Mouse (Mus musculus): ENCODE measurements around the gene Cstad. TPM values are rescaled to one million over a fixed set of nuclear protein-coding genes. Genes with fewer than 3 reads are reported as not detected.

The Cstad gene
- polyA plus RNA-seq, 1 experiment from 2014 or later, result 0.37 TPM

GRCm38 (mm10) chr2:30613574-30613973 lies 18.7 kb downstream of the Cstad start:
- Histone ChIP-seq H3K36me3 (ENCODE audit: control insufficient read depth, insufficient read depth, low read length) (no peaks in the 10 kb centered on the region), H3K27ac (replicated peaks; ENCODE audit: low read depth, low read length) (peak overlapping the region; percentile 57), H3K4me3 (ENCODE audit: low read depth, low read length) (peak overlapping the region; percentile 8; the same call in 1 of the 2 replicates), H3K9me3 (ENCODE audit: control insufficient read depth, low read length) (no peaks in the 10 kb centered on the region), H3K27me3 (ENCODE audit: control insufficient read depth, insufficient read depth, low read length) (no peaks in the 10 kb centered on the region), H3K4me2 (ENCODE audit: low read depth, severe bottlenecking) (peak overlapping the region; percentile 44), H3K4me1 (ENCODE audit: control insufficient read depth, insufficient read depth, low read length) (peaks cover 17% of the 10 kb centered on the region), H3K9ac (ENCODE audit: low read length) (peak overlapping the region; percentile 35)
- ATAC-seq (ENCODE audit: insufficient number of reproducible peaks, low FRiP score, low TSS enrichment, low read depth) (no peak; the same call in 1 of the 2 replicates), DNase-seq (ENCODE audit: low spot score) (peak; percentile 76)
- under 1% methylated on average over 18 of the region's 18 CpGs for WGBS

DNA sequence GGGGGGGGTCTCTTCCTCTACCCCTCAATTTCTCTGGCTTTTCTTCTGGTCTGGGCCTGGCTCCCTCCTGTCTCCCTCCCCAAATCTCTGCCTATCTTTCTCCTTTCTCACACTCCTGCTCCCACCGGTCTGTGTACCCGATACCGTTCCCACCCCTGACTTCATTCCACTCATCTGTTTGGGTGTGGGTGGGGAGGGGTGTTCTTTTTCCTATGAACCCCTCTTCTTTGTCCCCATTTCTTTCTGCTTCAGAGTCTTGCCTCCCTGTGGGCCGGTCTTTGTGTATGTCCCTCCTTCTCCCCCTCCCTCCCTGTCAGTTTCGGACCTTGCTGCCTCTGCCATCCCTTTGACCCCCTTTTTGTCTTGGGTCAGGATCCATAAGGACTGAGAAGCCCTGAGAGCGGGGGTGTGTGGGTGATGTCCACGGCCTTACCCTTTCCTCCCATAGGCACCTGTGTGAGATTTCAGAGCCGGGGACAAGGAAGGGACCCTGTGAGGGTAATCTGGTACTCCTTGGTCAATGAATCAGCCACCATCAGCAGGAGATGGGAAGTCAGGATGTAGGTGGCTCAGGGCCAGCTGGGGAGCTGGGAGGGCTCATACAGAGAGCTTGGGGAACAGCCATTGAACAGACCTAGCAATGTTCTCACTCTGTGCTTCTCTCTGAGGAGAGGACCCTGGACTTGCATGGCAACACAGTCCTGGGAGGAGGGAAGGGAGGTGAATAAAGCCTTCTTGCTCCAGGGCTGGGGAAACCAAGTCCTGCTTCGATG lies 19.5 kb downstream of the Cstad start:
- H3K4me1 ChIP-seq (ENCODE audit: control insufficient read depth, insufficient read depth, low read length), result peaks cover 17% of the 10 kb centered on the region
- no peak for ATAC-seq (ENCODE audit: insufficient number of reproducible peaks, low FRiP score, low TSS enrichment, low read depth)

DNA sequence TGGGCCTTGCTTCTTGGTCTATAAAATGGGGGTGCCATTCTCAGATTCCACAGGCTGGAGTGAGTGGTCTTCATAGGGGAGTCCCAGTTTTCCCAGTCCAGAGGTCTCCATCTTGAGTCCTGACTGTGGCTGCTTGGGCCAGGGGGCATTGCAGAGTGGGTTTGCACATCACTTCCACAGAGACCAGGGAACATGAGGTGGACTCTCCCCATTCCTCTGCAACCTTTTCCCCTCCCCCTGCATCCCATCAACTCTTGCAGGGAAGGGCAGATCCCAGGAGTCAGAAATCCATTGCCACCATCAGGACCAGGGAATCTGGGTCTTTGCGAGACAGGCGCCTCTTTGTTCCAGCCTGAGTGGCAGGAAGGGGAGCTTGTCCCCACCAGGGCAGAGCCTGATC lies 21.0 kb downstream of the Cstad start:
- no peaks in the 10 kb centered on the region for H3K9me3 ChIP-seq (ENCODE audit: control insufficient read depth, low read length)
- H3K4me2 ChIP-seq (ENCODE audit: low read depth, severe bottlenecking), result no peak overlapping the region
- no peaks in the 10 kb centered on the region for H3K27me3 ChIP-seq (ENCODE audit: control insufficient read depth, insufficient read depth, low read length)
- DNase-seq (ENCODE audit: low spot score), result no peak
- no peak overlapping the region for H3K9ac ChIP-seq (ENCODE audit: low read length)
- H3K27ac ChIP-seq (replicated peaks; ENCODE audit: low read depth, low read length), result no peak overlapping the region
- H3K4me1 ChIP-seq (ENCODE audit: control insufficient read depth, insufficient read depth, low read length), result peaks cover 17% of the 10 kb centered on the region
- H3K36me3 ChIP-seq (ENCODE audit: control insufficient read depth, insufficient read depth, low read length), result no peaks in the 10 kb centered on the region
- ATAC-seq (ENCODE audit: insufficient number of reproducible peaks, low FRiP score, low TSS enrichment, low read depth), result no peak
- WGBS, result 92% methylated on average over 2 of the region's 2 CpGs
- H3K4me3 ChIP-seq (ENCODE audit: low read depth, low read length), result no peak overlapping the region

More for the DNA sequence above, 19.5 kb downstream of the Cstad start:
- 49% methylated on average over 9 of the region's 9 CpGs for WGBS
- Histone ChIP-seq H3K36me3 (ENCODE audit: control insufficient read depth, insufficient read depth, low read length) (no peaks in the 10 kb centered on the region), H3K9ac (ENCODE audit: low read length) (peak overlapping the region; percentile 35), H3K27me3 (ENCODE audit: control insufficient read depth, insufficient read depth, low read length) (no peaks in the 10 kb centered on the region), H3K27ac (replicated peaks; ENCODE audit: low read depth, low read length) (no peak overlapping the region), H3K4me2 (ENCODE audit: low read depth, severe bottlenecking) (peak overlapping the region; percentile 44), H3K4me3 (ENCODE audit: low read depth, low read length) (no peak overlapping the region), H3K9me3 (ENCODE audit: control insufficient read depth, low read length) (no peaks in the 10 kb centered on the region)
- DNase-seq (ENCODE audit: low spot score), result no peak

- no peaks in the 10 kb centered on the region for H3K9me3 ChIP-seq (ENCODE audit: control insufficient read depth, low read length)
- no peaks in the 10 kb centered on the region for H3K27me3 ChIP-seq (ENCODE audit: control insufficient read depth, insufficient read depth, low read length)
- no peak for DNase-seq (ENCODE audit: low spot score)
- no peak overlapping the region for H3K4me2 ChIP-seq (ENCODE audit: low read depth, severe bottlenecking)
- no peak overlapping the region for H3K27ac ChIP-seq (replicated peaks; ENCODE audit: low read depth, low read length)
- no peak for ATAC-seq (ENCODE audit: insufficient number of reproducible peaks, low FRiP score, low TSS enrichment, low read depth)
- H3K4me1 ChIP-seq (ENCODE audit: control insufficient read depth, insufficient read depth, low read length), result peaks cover 17% of the 10 kb centered on the region
- H3K4me3 ChIP-seq (ENCODE audit: low read depth, low read length), result no peak overlapping the region
- no peaks in the 10 kb centered on the region for H3K36me3 ChIP-seq (ENCODE audit: control insufficient read depth, insufficient read depth, low read length)
- 82% methylated on average over 6 of the region's 6 CpGs for WGBS
- no peak overlapping the region for H3K9ac ChIP-seq (ENCODE audit: low read length)
Observed at GRCm38 (mm10) chr2:30616464-30616863, 21.6 kb downstream of the Cstad start.

DNA sequence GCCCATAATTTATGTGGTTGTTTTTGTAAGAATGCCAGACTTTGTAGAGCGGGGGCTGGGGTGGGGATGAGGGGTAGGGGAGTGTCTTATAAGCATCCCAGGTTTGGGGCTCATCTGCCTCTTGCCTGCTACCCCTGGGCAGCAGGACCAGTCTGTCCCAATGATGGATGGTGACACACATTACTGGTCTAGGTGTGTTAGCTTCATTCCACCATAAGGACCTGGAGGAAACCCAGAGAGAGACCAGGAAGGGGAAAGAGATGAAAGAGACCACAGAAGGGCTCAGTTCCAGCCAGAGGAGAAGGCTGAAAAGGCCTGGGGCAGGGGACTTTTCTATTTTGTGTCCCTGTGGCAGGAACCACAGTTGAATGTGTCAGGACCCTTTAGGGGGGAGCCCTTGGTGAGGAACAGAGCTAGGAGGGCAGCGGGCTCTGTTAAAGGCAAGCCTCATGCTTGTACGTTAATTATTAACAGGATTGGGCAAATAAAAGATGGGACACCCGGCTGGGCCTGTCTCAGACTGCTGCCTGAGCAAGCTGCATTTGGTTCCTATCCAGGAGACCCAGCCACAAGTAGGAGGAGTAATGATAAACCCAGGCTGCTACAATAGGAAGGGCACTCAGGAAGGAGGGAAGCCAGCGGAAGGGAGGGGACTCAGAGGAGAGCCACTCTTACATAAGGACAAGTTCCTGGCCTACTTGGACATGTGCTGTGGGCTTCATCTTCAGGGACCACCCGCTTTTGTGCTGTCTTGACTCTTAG lies 23.8 kb downstream of the Cstad start:
- Histone ChIP-seq H3K27ac (replicated peaks; ENCODE audit: low read depth, low read length) (no peak overlapping the region), H3K27me3 (ENCODE audit: control insufficient read depth, insufficient read depth, low read length) (no peaks in the 10 kb centered on the region), H3K4me3 (ENCODE audit: low read depth, low read length) (no peak overlapping the region), H3K4me1 (ENCODE audit: control insufficient read depth, insufficient read depth, low read length) (peaks cover 15% of the 10 kb centered on the region), H3K9me3 (ENCODE audit: control insufficient read depth, low read length) (no peaks in the 10 kb centered on the region), H3K4me2 (ENCODE audit: low read depth, severe bottlenecking) (no peak overlapping the region), H3K36me3 (ENCODE audit: control insufficient read depth, insufficient read depth, low read length) (no peaks in the 10 kb centered on the region), H3K9ac (ENCODE audit: low read length) (no peak overlapping the region)
- DNase-seq (ENCODE audit: low spot score), result no peak
- no peak for ATAC-seq (ENCODE audit: insufficient number of reproducible peaks, low FRiP score, low TSS enrichment, low read depth)
- whole genome bisulfite sequencing, result 68% methylated on average over 6 of the region's 6 CpGs

DNA sequence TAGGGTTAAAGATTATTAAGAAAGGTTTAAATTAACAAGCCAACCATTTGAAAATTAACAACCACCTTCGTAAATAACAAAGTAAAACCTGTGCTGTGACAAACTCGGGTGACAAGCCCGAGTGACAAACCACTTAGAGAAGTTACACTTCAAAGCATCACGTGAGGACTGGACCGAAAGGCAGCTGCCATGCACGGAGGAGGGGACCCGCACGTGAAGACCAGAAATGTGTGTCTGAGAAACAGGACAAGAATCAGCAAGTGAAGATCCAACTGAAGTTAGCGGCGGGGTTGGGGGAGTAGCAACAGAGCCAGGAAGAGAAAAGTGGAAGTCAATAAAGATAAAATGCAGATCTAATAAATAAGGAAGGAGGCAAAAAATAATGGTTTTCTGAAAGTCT lies 29.0 kb downstream of the Cstad start:
- 67% methylated on average over 10 of the region's 10 CpGs for WGBS

GRCm38 (mm10) chr2:30625296-30625826 lies 30.5 kb downstream of the Cstad start:
- H3K4me3 ChIP-seq (ENCODE audit: low read depth, low read length), result no peak overlapping the region
- no peak overlapping the region for H3K27ac ChIP-seq (replicated peaks; ENCODE audit: low read depth, low read length)
- 67% methylated on average over 6 of the region's 6 CpGs for WGBS

More for the DNA sequence above, 29.0 kb downstream of the Cstad start:
- H3K9me3 ChIP-seq (ENCODE audit: control insufficient read depth, low read length), result 0 out of 2 replicates have a peak, but pooled peaks cover 2% of the 10 kb centered on the region
- ATAC-seq (ENCODE audit: insufficient number of reproducible peaks, low FRiP score, low TSS enrichment, low read depth) (no peak), DNase-seq (ENCODE audit: low spot score) (no peak)
- H3K36me3 ChIP-seq (ENCODE audit: control insufficient read depth, insufficient read depth, low read length), result no peaks in the 10 kb centered on the region
- peaks cover 8% of the 10 kb centered on the region; the same call in 1 of the 2 replicates for H3K4me1 ChIP-seq (ENCODE audit: control insufficient read depth, insufficient read depth, low read length)
- H3K27ac ChIP-seq (replicated peaks; ENCODE audit: low read depth, low read length), result no peak overlapping the region
- H3K4me2 ChIP-seq (ENCODE audit: low read depth, severe bottlenecking), result no peak overlapping the region
- H3K9ac ChIP-seq (ENCODE audit: low read length), result no peak overlapping the region
- H3K4me3 ChIP-seq (ENCODE audit: low read depth, low read length), result no peak overlapping the region
- no peaks in the 10 kb centered on the region for H3K27me3 ChIP-seq (ENCODE audit: control insufficient read depth, insufficient read depth, low read length)

GRCm38 (mm10) chr2:30626058-30626675 lies 31.3 kb downstream of the Cstad start:
- peaks cover 14% of the 10 kb centered on the region; the same call in 1 of the 2 replicates for H3K4me1 ChIP-seq (ENCODE audit: control insufficient read depth, insufficient read depth, low read length)
- ATAC-seq (ENCODE audit: insufficient number of reproducible peaks, low FRiP score, low TSS enrichment, low read depth), result no peak
- no peak overlapping the region for H3K4me2 ChIP-seq (ENCODE audit: low read depth, severe bottlenecking)
- H3K9me3 ChIP-seq (ENCODE audit: control insufficient read depth, low read length), result 0 out of 2 replicates have a peak, but pooled peaks cover 2% of the 10 kb centered on the region
- WGBS, result 61% methylated on average over 17 of the region's 17 CpGs
- no peak for DNase-seq (ENCODE audit: low spot score)
- H3K27me3 ChIP-seq (ENCODE audit: control insufficient read depth, insufficient read depth, low read length), result no peaks in the 10 kb centered on the region
- no peaks in the 10 kb centered on the region for H3K36me3 ChIP-seq (ENCODE audit: control insufficient read depth, insufficient read depth, low read length)
- no peak overlapping the region for H3K4me3 ChIP-seq (ENCODE audit: low read depth, low read length)
- no peak overlapping the region; the same call in 1 of the 2 replicates for H3K27ac ChIP-seq (replicated peaks; ENCODE audit: low read depth, low read length)
- H3K9ac ChIP-seq (ENCODE audit: low read length), result no peak overlapping the region

More at GRCm38 (mm10) chr2:30625296-30625826, 30.5 kb downstream of the Cstad start:
- no peak overlapping the region for H3K9ac ChIP-seq (ENCODE audit: low read length)
- no peaks in the 10 kb centered on the region for H3K27me3 ChIP-seq (ENCODE audit: control insufficient read depth, insufficient read depth, low read length)
- no peak for ATAC-seq (ENCODE audit: insufficient number of reproducible peaks, low FRiP score, low TSS enrichment, low read depth)
- 0 out of 2 replicates have a peak, but pooled peaks cover 2% of the 10 kb centered on the region for H3K9me3 ChIP-seq (ENCODE audit: control insufficient read depth, low read length)
- no peak overlapping the region for H3K4me2 ChIP-seq (ENCODE audit: low read depth, severe bottlenecking)
- no peaks in the 10 kb centered on the region for H3K36me3 ChIP-seq (ENCODE audit: control insufficient read depth, insufficient read depth, low read length)
- DNase-seq (ENCODE audit: low spot score), result no peak
- H3K4me1 ChIP-seq (ENCODE audit: control insufficient read depth, insufficient read depth, low read length), result peaks cover 14% of the 10 kb centered on the region; the same call in 1 of the 2 replicates
